Mouse (Mus musculus): Measurements from ENCODE around the gene Olfr818. TPM values are rescaled to one million over a fixed set of nuclear protein-coding genes. Genes with fewer than 3 reads are reported as not detected.

Olfr818 gene
- polyA plus RNA-seq, 1 experiment from 2014 or later: not detected

Other genes with a start within 250 kb of the Olfr818 start
- not detected in 2 replicates for gene Olfr804, start 245.9 kb downstream of the Olfr818 start, polyA plus RNA-seq (2015; fragmentation: Nextera tagmentation; extraction: Ambion mirVana)
- gene Olfr805, start 219.7 kb downstream of the Olfr818 start, polyA plus RNA-seq (2015; fragmentation: Nextera tagmentation; extraction: Ambion mirVana): not detected in 2 replicates
- not detected in 2 replicates for gene Olfr806, start 207.2 kb downstream of the Olfr818 start, polyA plus RNA-seq (2015; fragmentation: Nextera tagmentation; extraction: Ambion mirVana)
- not detected in 2 replicates for gene Olfr807, start 191.3 kb downstream of the Olfr818 start, polyA plus RNA-seq (2015; fragmentation: Nextera tagmentation; extraction: Ambion mirVana)
- gene Olfr808, start 183.6 kb downstream of the Olfr818 start, polyA plus RNA-seq (2015; fragmentation: Nextera tagmentation; extraction: Ambion mirVana): not detected in 2 replicates
- gene Olfr809, start 174.5 kb downstream of the Olfr818 start, polyA plus RNA-seq (2015; fragmentation: Nextera tagmentation; extraction: Ambion mirVana): not detected in 2 replicates
- gene Olfr810, start 154.2 kb downstream of the Olfr818 start, polyA plus RNA-seq (2015; fragmentation: Nextera tagmentation; extraction: Ambion mirVana): not detected in 2 replicates
- not detected in 2 replicates for gene Olfr811, start 144.7 kb downstream of the Olfr818 start, polyA plus RNA-seq (2015; fragmentation: Nextera tagmentation; extraction: Ambion mirVana)
- gene Olfr812, start 103.0 kb downstream of the Olfr818 start, polyA plus RNA-seq (2015; fragmentation: Nextera tagmentation; extraction: Ambion mirVana): not detected in 2 replicates
- not detected in 2 replicates for gene Olfr813, start 93.7 kb downstream of the Olfr818 start, polyA plus RNA-seq (2015; fragmentation: Nextera tagmentation; extraction: Ambion mirVana)
- gene Olfr814, start 69.2 kb downstream of the Olfr818 start, polyA plus RNA-seq (2015; fragmentation: Nextera tagmentation; extraction: Ambion mirVana): not detected in 2 replicates
- not detected in 2 replicates for gene Olfr815, start 43.2 kb downstream of the Olfr818 start, polyA plus RNA-seq (2015; fragmentation: Nextera tagmentation; extraction: Ambion mirVana)
- gene Olfr816, start 33.5 kb downstream of the Olfr818 start, polyA plus RNA-seq (2015; fragmentation: Nextera tagmentation; extraction: Ambion mirVana): not detected in 2 replicates
- not detected in 2 replicates for gene Olfr819, start 18.2 kb upstream of the Olfr818 start, polyA plus RNA-seq (2015; fragmentation: Nextera tagmentation; extraction: Ambion mirVana)
- not detected in 2 replicates for gene Olfr247, start 27.0 kb upstream of the Olfr818 start, polyA plus RNA-seq (2015; fragmentation: Nextera tagmentation; extraction: Ambion mirVana)
- not detected in 2 replicates for gene Gm10310, start 36.0 kb upstream of the Olfr818 start, polyA plus RNA-seq (2015; fragmentation: Nextera tagmentation; extraction: Ambion mirVana)
- not detected in 2 replicates for gene Olfr820, start 63.5 kb upstream of the Olfr818 start, polyA plus RNA-seq (2015; fragmentation: Nextera tagmentation; extraction: Ambion mirVana)
- gene Olfr821, start 81.2 kb upstream of the Olfr818 start, polyA plus RNA-seq (2015; fragmentation: Nextera tagmentation; extraction: Ambion mirVana): not detected in 2 replicates
- not detected in 2 replicates for gene Olfr822, start 122.1 kb upstream of the Olfr818 start, polyA plus RNA-seq (2015; fragmentation: Nextera tagmentation; extraction: Ambion mirVana)
- not detected in 2 replicates for gene Olfr823, start 166.3 kb upstream of the Olfr818 start, polyA plus RNA-seq (2015; fragmentation: Nextera tagmentation; extraction: Ambion mirVana)
- not detected in 2 replicates for gene Olfr824, start 180.9 kb upstream of the Olfr818 start, polyA plus RNA-seq (2015; fragmentation: Nextera tagmentation; extraction: Ambion mirVana)
- not detected in 2 replicates for gene Olfr825, start 217.7 kb upstream of the Olfr818 start, polyA plus RNA-seq (2015; fragmentation: Nextera tagmentation; extraction: Ambion mirVana)
- gene Olfr826, start 235.1 kb upstream of the Olfr818 start, polyA plus RNA-seq (2015; fragmentation: Nextera tagmentation; extraction: Ambion mirVana): not detected in 2 replicates

All from midbrain, embryonic 16.5 days (tissue).